Mouse (Mus musculus) layer of hippocampus, postnatal 14 days (tissue): ENCODE results near the gene Erc2. TPM values are rescaled to one million over a fixed set of nuclear protein-coding genes. Genes with fewer than 3 reads are reported as not detected.

Source experiments
- DNase-seq, 2 experiments: peaks; one replicate each; pipeline ENCODE4 v3.0.0; 2021 to 2022; ENCODE audit warnings: low spot score in 2 of 2, mixed read lengths in 1 of 2
- total RNA-seq, 2 experiments: library from RNA; stranded (reverse); gene quantifications; 2 replicates each; pipeline ENCODE4 v1.2.3; 2021

The Erc2 gene
- total RNA-seq, 2 experiments from 2014 or later = 252 to 266 TPM

- no peak for DNase-seq
These were observed 652.6 kb downstream of the Erc2 start for GRCm38 (mm10) chr14:28274826-28275225.

- DNase-seq = peak in 1 of 2 experiments; percentile 12
These were observed 656.7 kb downstream of the Erc2 start for GRCm38 (mm10) chr14:28278951-28279350.

GRCm38 (mm10) chr14:28280376-28280775 is 658.1 kb downstream of the Erc2 start:
- DNase-seq = no peak

GRCm38 (mm10) chr14:28283319-28284095 is 661.3 kb downstream of the Erc2 start:
- no peak for DNase-seq

GRCm38 (mm10) chr14:28286511-28286910 is 664.3 kb downstream of the Erc2 start:
- no peak for DNase-seq

- no peak for DNase-seq
These were observed 666.0 kb downstream of the Erc2 start for GRCm38 (mm10) chr14:28288196-28288595.

GRCm38 (mm10) chr14:28288926-28289325 is 666.7 kb downstream of the Erc2 start:
- DNase-seq = no peak

GRCm38 (mm10) chr14:28293921-28294320 is 671.7 kb downstream of the Erc2 start:
- DNase-seq = no peak

- no peak for DNase-seq
These were observed 672.9 kb downstream of the Erc2 start for GRCm38 (mm10) chr14:28295145-28295544.

GRCm38 (mm10) chr14:28300095-28300494 is 677.9 kb downstream of the Erc2 start:
- no peak for DNase-seq

- no peak for DNase-seq
These were observed 679.0 kb downstream of the Erc2 start for GRCm38 (mm10) chr14:28301251-28301650.

- no peak for DNase-seq
These were observed 681.9 kb downstream of the Erc2 start for GRCm38 (mm10) chr14:28304131-28304530.

GRCm38 (mm10) chr14:28308661-28309060 is 686.4 kb downstream of the Erc2 start:
- no peak for DNase-seq

- DNase-seq = peak in 1 of 2 experiments; percentile 44
These were observed 694.6 kb downstream of the Erc2 start for GRCm38 (mm10) chr14:28316851-28317250.

- DNase-seq = no peak
These were observed 699.8 kb downstream of the Erc2 start for GRCm38 (mm10) chr14:28321916-28322534.

GRCm38 (mm10) chr14:28323243-28323642 is 701.0 kb downstream of the Erc2 start:
- DNase-seq = no peak

GRCm38 (mm10) chr14:28323727-28324126 is 701.5 kb downstream of the Erc2 start:
- no peak for DNase-seq

GRCm38 (mm10) chr14:28326456-28326855 is 704.2 kb downstream of the Erc2 start:
- DNase-seq = peak in 1 of 2 experiments; percentile 33

GRCm38 (mm10) chr14:28328512-28328911 is 706.3 kb downstream of the Erc2 start:
- DNase-seq = no peak

- no peak for DNase-seq
These were observed 708.9 kb downstream of the Erc2 start for GRCm38 (mm10) chr14:28331108-28331507.

- DNase-seq = no peak
These were observed 710.2 kb downstream of the Erc2 start for GRCm38 (mm10) chr14:28332351-28332953.

GRCm38 (mm10) chr14:28339146-28339545 is 716.9 kb downstream of the Erc2 start:
- DNase-seq = no peak
